Mouse (Mus musculus) small intestine, adult 2 months (tissue): ENCODE measurements around the gene Bach2. TPM values are rescaled to one million over a fixed set of nuclear protein-coding genes. Genes with fewer than 3 reads are reported as not detected.

Source experiments
- H3K27ac ChIP-seq: fragments of 200-500 bp; 2 replicates; pipeline ENCODE4 v1.5.1; 2012; ENCODE audit warnings: low read depth, low read length, control low read depth, inconsistent platforms; ENCODE audit not compliant: insufficient read depth
- H3K27me3 ChIP-seq: fragments of 200-500 bp; 2 replicates; pipeline ENCODE4 v1.6.1; 2012; ENCODE audit warnings: mild to moderate bottlenecking, moderate library complexity, low read length, inconsistent platforms; ENCODE audit not compliant: control insufficient read depth, insufficient read depth
- H3K36me3 ChIP-seq: fragments of 200-500 bp; 2 replicates; pipeline ENCODE4 v1.6.1; 2012; ENCODE audit warnings: mild to moderate bottlenecking, low read length, control low read depth, inconsistent platforms; ENCODE audit not compliant: control insufficient read depth, insufficient read depth
- H3K4me1 ChIP-seq: fragments of 200-500 bp; 2 replicates; pipeline ENCODE4 v1.6.1; 2012; ENCODE audit warnings: low read length, inconsistent platforms, mixed read lengths; ENCODE audit not compliant: control insufficient read depth, insufficient read depth, insufficient read length
- H3K4me3 ChIP-seq: fragments of 200-500 bp; 2 replicates; pipeline ENCODE4 v1.5.1; 2012; ENCODE audit warnings: low read depth, mild to moderate bottlenecking, control low read depth, inconsistent platforms, low read length, moderate library complexity
- CTCF ChIP-seq: fragments of 200-500 bp; IDR thresholded peaks from 2 replicates; pipeline ENCODE4 v1.5.1; 2012; ENCODE audit warnings: low read depth, mild to moderate bottlenecking, control low read depth, inconsistent platforms, low read length, moderate library complexity, mixed read lengths; ENCODE audit not compliant: insufficient replicate concordance, insufficient read length; ENCODE audit errors: extremely low read depth
- POLR2A ChIP-seq: fragments of 200-500 bp; IDR thresholded peaks from 2 replicates; pipeline ENCODE4 v1.6.1; 2012; ENCODE audit warnings: low read depth, mild to moderate bottlenecking, control low read depth, inconsistent platforms, low read length, moderate library complexity
- WGBS: fragments of 180-500 bp; shearing (Covaris S2); methylation state at CpG from one replicate; pipeline ENCODE4 v1.1.7; 2018; 5-methylcytosine and 5-hydroxymethylcytosine counted together
- polyA plus RNA-seq: library from polyadenylated mRNA; depleted of rRNA; stranded (reverse); fragments of >200 nt; gene quantifications from 2 replicates; pipeline ENCODE4 v1.2.3, GENCODE M21; 2012

Gene Bach2
- polyA plus RNA-seq, 1 experiment, result 3.5 TPM

DNA sequence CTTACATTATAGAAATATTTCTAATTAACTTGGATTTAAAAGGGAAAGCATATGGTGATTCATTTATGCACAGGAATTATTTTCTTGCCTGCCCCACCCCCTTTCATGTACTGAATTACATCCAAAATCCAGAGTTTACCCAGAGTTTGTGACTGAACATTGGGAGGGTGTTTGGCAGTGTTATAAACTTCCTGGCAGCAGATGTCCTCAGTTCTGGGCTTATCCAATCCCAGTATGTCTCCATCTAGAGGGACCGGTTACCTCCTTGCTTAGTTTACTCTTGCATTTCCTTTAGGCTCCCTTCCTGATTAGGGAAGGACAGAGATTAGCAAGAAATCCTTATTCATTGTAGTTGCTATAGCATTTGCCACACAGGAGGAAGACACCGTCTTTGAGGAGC, 146.5 kb downstream of the Bach2 start:
- peaks cover 5% of the 10 kb centered on the region for H3K4me1 ChIP-seq
- H3K27ac ChIP-seq, result no peak overlapping the region
- H3K4me3 ChIP-seq, result no peak overlapping the region
- TF ChIP-seq POLR2A, result no peak
- no peak for TF ChIP-seq CTCF
- no peaks in the 10 kb centered on the region for H3K36me3 ChIP-seq
- WGBS, result 79% methylated on average over 2 of the region's 2 CpGs
- no peaks in the 10 kb centered on the region for H3K27me3 ChIP-seq

DNA sequence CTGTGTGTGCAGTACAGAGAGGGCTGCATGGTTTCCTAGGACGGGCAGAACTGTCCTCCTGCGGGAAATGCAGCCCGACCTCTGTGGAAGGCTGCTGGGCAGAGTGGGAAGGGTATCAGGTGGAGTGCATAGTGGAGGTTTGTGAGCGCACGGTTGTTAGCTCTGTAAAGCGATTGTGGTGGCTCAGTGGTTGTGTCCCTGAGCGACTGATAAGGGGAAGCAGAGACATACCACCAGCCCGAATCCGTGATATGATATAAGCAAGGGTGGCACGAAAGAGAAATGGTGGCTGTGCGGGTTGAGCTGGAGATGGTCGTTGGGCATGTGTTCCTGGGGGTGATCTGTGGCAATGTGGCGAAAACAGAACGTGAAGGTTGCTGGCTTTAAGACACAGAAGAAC, 147.0 kb downstream of the Bach2 start:
- H3K4me3 ChIP-seq, result no peak overlapping the region
- no peak overlapping the region for H3K27ac ChIP-seq
- 88% methylated on average over 14 of the region's 14 CpGs for WGBS
- H3K27me3 ChIP-seq, result no peaks in the 10 kb centered on the region
- no peaks in the 10 kb centered on the region for H3K36me3 ChIP-seq
- TF ChIP-seq CTCF (no peak), POLR2A (no peak)
- peaks cover 5% of the 10 kb centered on the region for H3K4me1 ChIP-seq

DNA sequence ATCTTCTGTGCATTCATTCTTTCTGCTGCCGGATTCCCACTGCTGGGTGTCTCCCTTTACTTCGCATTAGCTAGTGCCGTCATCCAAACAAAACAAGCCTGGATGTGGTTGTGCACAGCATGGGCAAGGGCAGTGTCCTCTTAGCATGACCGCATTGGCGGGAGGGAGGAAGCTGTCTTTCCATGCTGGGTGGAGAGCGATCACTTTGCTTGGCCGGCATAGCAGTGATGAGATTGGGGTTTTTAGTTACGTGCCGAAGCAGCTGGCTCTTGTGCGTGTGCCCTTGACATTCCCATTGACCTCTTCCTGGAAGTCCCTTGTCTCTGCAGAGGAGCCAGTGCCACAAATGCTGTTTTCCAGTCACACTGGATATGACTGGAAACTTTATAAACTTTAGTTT, 147.7 kb downstream of the Bach2 start:
- 85% methylated on average over 10 of the region's 10 CpGs for WGBS

DNA sequence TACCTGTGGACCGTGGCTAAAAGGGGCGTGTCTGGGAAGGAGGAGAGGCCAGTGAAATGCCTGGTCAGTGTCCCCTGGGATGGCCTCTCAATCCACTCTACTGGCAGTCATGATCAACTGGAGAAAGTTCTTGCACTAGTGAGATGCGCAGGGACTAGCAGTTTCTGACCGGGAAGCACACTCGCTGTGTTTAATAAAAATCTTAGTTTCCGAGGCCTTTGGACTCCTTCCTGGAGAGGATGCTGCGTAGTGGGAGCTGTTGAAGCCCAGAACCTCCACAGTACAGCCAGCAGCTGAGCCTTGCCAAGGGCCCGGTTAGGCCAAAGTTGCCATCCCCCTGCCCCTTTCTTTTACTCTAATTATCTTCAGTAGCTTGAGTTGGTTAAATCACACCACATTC, 148.3 kb downstream of the Bach2 start:
- H3K27me3 ChIP-seq, result no peaks in the 10 kb centered on the region
- no peaks in the 10 kb centered on the region for H3K36me3 ChIP-seq
- TF ChIP-seq CTCF, result no peak
- TF ChIP-seq POLR2A, result no peak
- 70% methylated on average over 8 of the region's 8 CpGs for WGBS
- H3K4me1 ChIP-seq, result peaks cover 5% of the 10 kb centered on the region
- no peak overlapping the region for H3K4me3 ChIP-seq
- H3K27ac ChIP-seq, result no peak overlapping the region

More for the DNA sequence above, 147.7 kb downstream of the Bach2 start:
- no peak overlapping the region for H3K27ac ChIP-seq
- TF ChIP-seq POLR2A, result no peak
- no peaks in the 10 kb centered on the region for H3K36me3 ChIP-seq
- H3K27me3 ChIP-seq, result no peaks in the 10 kb centered on the region
- peaks cover 5% of the 10 kb centered on the region for H3K4me1 ChIP-seq
- H3K4me3 ChIP-seq, result no peak overlapping the region

DNA sequence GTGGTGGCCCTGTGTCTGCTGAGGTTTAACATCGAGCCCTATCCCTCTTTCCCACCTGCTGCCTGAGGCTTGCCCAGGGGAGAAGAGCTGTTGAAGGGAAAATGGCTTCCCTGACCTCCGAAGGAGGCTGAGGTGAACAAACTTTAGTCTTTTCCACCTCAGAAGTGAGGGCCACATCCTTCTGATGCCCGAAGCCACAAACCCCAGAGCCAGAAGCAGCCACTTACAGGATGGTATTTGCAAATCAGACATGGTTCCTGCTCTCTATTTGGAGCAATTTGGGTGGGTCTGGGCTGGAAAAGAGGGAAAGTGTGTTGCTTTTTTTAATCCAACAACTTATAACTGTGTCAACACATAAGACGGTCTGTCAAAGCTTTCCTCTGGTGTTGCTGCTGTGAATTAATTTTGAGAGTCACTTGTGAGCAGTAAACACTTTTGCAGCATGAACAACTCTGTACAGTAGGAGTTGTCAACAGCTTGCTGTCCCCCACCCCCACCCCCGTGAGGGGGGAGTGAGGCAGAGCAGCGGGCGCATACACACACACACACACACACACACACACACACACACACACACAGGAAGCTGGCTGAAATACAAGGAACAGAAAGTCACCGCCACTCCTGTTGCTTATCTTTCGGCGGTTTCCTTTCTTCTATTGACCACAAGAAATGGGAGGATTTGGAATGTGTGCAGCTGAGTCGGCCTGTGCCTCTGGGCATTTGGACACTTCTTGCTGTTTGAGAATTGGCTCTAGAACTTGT, 149.1 kb downstream of the Bach2 start:
- H3K27ac ChIP-seq, result no peak overlapping the region
- H3K36me3 ChIP-seq, result no peaks in the 10 kb centered on the region
- H3K27me3 ChIP-seq, result no peaks in the 10 kb centered on the region
- H3K4me3 ChIP-seq, result no peak overlapping the region
- peaks cover 5% of the 10 kb centered on the region for H3K4me1 ChIP-seq
- 21% methylated on average over 11 of the region's 11 CpGs for WGBS
- TF ChIP-seq POLR2A (no peak), CTCF (no peak)

DNA sequence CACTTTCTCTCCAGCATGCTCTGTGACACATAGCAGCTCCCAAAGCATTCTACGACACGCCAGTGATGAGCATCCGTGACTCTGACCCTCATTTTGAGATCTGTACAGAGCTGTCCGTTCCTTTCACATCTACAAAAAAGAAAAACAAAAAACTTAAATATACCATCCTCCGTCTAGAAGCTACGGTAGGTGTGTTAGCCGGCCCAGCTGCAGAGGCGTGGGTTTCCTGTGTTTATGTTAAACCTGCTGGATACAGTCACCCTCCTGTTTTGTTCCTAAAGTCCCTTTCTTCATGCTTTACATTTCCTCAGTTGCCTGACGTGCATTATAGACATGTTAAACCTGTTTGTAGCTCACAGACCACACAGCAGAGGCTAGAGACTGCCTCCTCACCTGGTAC, 150.0 kb downstream of the Bach2 start:
- H3K4me1 ChIP-seq, result peaks cover 5% of the 10 kb centered on the region
- H3K4me3 ChIP-seq, result no peak overlapping the region
- 79% methylated on average over 9 of the region's 9 CpGs for WGBS
- no peaks in the 10 kb centered on the region for H3K27me3 ChIP-seq
- no peaks in the 10 kb centered on the region for H3K36me3 ChIP-seq
- TF ChIP-seq CTCF (no peak), POLR2A (no peak)
- H3K27ac ChIP-seq, result no peak overlapping the region

DNA sequence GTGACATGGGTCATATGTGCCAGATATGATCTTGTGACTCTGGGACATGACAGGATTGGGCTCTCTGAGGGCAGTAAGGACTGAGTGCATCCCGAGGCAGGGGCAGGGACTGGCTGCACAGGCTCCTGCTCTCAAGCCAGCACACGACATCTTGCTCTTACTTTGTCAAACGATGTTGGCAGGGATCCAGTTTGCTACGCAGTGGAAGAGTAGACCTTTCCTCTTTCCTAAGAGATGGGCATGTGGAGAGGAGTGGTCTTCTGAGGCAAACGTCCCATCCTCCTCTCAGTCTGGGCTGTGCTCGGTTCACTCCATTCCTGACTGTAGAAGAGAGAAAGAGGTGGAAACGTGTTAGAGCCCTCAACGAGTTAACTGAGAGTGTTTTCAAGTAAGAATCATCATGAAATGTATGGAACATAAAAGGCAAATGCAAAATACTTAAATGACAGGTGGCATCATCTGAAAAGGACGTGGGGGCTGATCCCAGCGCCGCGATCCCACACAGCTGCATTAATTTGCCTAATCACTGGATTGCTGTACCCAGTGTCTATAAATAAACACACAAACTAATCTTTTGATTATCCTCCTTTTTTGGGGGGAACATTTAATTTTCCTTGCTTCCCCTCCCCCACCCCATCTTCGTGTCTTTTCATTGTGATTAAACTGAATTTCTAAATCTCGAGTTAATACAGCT, 150.7 kb downstream of the Bach2 start:
- H3K27me3 ChIP-seq, result no peaks in the 10 kb centered on the region
- WGBS, result 71% methylated on average over 14 of the region's 14 CpGs
- no peak overlapping the region for H3K27ac ChIP-seq
- TF ChIP-seq POLR2A (no peak), CTCF (no peak)
- H3K4me1 ChIP-seq, result peaks cover 5% of the 10 kb centered on the region
- no peaks in the 10 kb centered on the region for H3K36me3 ChIP-seq
- H3K4me3 ChIP-seq, result no peak overlapping the region
